Mouse (Mus musculus) liver, embryonic 14.5 days (tissue): ENCODE results near the gene Tnfrsf1b.

Source experiments
- CTCF ChIP-seq: IDR thresholded peaks from 2 replicates; pipeline ENCODE4 v1.5.1; 2016; ENCODE audit warnings: antibody characterized with exemption, low read depth, control low read depth
- EP300 ChIP-seq: IDR thresholded peaks from 2 replicates; pipeline ENCODE4 v1.6.1; 2016; ENCODE audit warnings: antibody characterized with exemption, low read depth

GRCm38 (mm10) chr4:145210564-145210963 is 36.1 kb downstream of the Tnfrsf1b start:
- TF ChIP-seq CTCF (no peak), EP300 (no peak)
